Mouse (Mus musculus) heart, embryonic 11.5 days (tissue): Measurements from ENCODE around the gene Med18. TPM values are rescaled to one million over a fixed set of nuclear protein-coding genes. Genes with fewer than 3 reads are reported as not detected.
A peak's percentile ranks its signal among the peaks of the same experiment; 100 is the strongest.
"Not testable (repeated sequence)": the region's sequence is repeated elsewhere in the genome, so short reads cannot be mapped to it uniquely, and the experiment has no call there.

Experiments used
- ATAC-seq: fragments of 200-750 bp; cut with Nextera tagmentation; replicated peaks from 2 replicates; pipeline ENCODE4 v1.8.0; 2017; ENCODE audit warnings: moderate library complexity; ENCODE audit not compliant: insufficient number of reproducible peaks, low FRiP score, low TSS enrichment
- H3K27ac ChIP-seq: fragments of 300-500 bp; sonication (generic); 2 replicates; pipeline ENCODE4 v1.5.1; 2014; ENCODE audit warnings: mild to moderate bottlenecking, low read depth, low read length
- H3K27me3 ChIP-seq: fragments of 300-500 bp; sonication (generic); 2 replicates; pipeline ENCODE4 v1.6.1; 2014; ENCODE audit warnings: mild to moderate bottlenecking, low read length, mixed read lengths; ENCODE audit not compliant: control insufficient read depth, insufficient read depth
- H3K36me3 ChIP-seq: fragments of 300-500 bp; sonication (generic); 2 replicates; pipeline ENCODE4 v1.6.1; 2014; ENCODE audit warnings: mild to moderate bottlenecking, low read length, moderate library complexity, mixed read lengths; ENCODE audit not compliant: control insufficient read depth, insufficient read depth
- H3K4me1 ChIP-seq: fragments of 300-500 bp; sonication (generic); 2 replicates; pipeline ENCODE4 v1.6.1; 2014; ENCODE audit warnings: low read length; ENCODE audit not compliant: control insufficient read depth, insufficient read depth
- H3K4me2 ChIP-seq: fragments of 300-500 bp; sonication (generic); 2 replicates; pipeline ENCODE4 v1.6.1; 2014; ENCODE audit warnings: mild to moderate bottlenecking, moderate library complexity
- H3K4me3 ChIP-seq: fragments of 300-500 bp; sonication (generic); 2 replicates; pipeline ENCODE4 v1.5.1; 2014; ENCODE audit warnings: low read depth, low read length
- H3K9ac ChIP-seq: fragments of 300-500 bp; sonication (generic); 2 replicates; pipeline ENCODE4 v1.6.1; 2014; ENCODE audit warnings: mild to moderate bottlenecking, low read depth, low read length, moderate library complexity
- H3K9me3 ChIP-seq: fragments of 300-500 bp; sonication (generic); replicated peaks from 2 replicates; pipeline ENCODE4 v1.6.1; 2016; ENCODE audit warnings: low read length; ENCODE audit not compliant: control insufficient read depth
- WGBS: fragments of 180-500 bp; shearing (Covaris S2); extraction: QIAGEN DNeasy Blood & Tissue Kit; methylation state at CpG from one replicate; pipeline ENCODE4 v1.1.7; 2014; ENCODE audit not compliant: insufficient replicate concordance; 5-methylcytosine and 5-hydroxymethylcytosine counted together
- polyA plus RNA-seq: library from polyadenylated mRNA; unstranded; fragments of >200 nt; fragmentation: Nextera tagmentation; extraction: Ambion mirVana; gene quantifications from 2 replicates; pipeline ENCODE4 v1.2.1, GENCODE M21; 2014

The Med18 gene
- polyA plus RNA-seq, 1 experiment from 2014 or later: 17.4 TPM

DNA sequence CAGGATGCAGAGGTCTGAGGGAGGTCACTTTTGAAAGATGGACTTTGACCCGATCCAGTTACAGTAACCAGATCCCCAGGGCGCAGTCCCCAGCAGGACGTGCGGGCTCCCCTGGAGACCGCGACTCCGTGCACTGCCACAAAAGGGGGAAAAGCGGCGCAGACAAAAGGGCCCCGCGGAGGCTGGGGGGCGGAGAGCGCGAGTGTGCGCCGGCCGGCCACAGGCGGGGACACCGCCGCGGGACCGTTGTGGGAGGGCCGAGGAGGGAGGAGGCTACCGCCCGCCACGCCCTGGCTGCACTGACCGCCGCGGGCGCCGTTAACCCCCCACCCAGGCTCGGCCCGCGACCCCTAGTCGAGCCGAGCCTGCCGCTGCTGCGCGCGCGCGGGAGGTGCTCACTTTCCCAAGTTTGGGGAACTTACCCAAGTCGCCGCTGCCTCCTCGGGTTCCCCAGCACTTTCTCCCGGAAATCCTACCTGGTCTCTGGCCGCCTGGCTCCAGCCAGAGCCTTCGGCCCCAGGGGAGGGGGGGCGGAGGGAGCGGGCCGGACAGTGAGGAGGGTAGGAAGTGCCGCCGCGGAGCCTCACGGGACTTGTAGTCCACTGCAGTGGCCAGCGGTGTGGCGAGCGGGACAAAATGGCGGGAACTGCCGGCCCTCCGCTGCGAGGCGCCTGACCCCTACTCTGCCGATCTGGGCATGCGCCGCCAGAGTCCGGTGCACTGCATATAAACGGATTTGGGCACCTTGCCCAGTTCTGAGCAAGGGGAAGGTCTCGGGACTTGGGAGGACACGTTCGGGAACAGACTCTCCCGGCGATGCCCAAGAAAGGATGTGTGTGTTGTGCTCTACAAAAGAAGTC is 41.6 kb downstream of the Med18 start, which contains the start of gene Phactr4:
TSS of gene Phactr4 (minus strand) at position 567 of the 860 bp plus-strand sequence.
- WGBS: under 1% methylated on average over 72 of the region's 73 CpGs
- peak; percentile 98 for ATAC-seq
- Histone ChIP-seq H3K36me3 (no peaks in the 10 kb centered on the region), H3K9me3 (no peaks in the 10 kb centered on the region), H3K9ac (peak within 1 kb of the TSS; percentile 73), H3K4me3 (peak within 1 kb of the TSS; percentile 66), H3K27me3 (no peaks in the 10 kb centered on the region), H3K27ac (peak within 1 kb of the TSS; percentile 97), H3K4me2 (peak within 1 kb of the TSS; percentile 75), H3K4me1 (peaks cover 14% of the 10 kb centered on the region)

- Histone ChIP-seq H3K4me3 (peak overlapping the region; percentile 66), H3K4me1 (peaks cover 17% of the 10 kb centered on the region), H3K9me3 (no peaks in the 10 kb centered on the region), H3K4me2 (peak overlapping the region; percentile 75), H3K27ac (peak overlapping the region; percentile 97), H3K9ac (peak overlapping the region; percentile 73), H3K27me3 (no peaks in the 10 kb centered on the region), H3K36me3 (no peaks in the 10 kb centered on the region)
- no peak for ATAC-seq
- 2% methylated on average over 13 of the region's 13 CpGs for WGBS
Observed at GRCm38 (mm10) chr4:132421556-132421922, 42.2 kb downstream of the Med18 start.

- Histone ChIP-seq H3K27ac (no peak overlapping the region), H3K4me2 (peak overlapping the region; percentile 75), H3K27me3 (no peaks in the 10 kb centered on the region), H3K4me3 (peak overlapping the region; percentile 66), H3K36me3 (no peaks in the 10 kb centered on the region), H3K9me3 (no peaks in the 10 kb centered on the region), H3K9ac (peak overlapping the region; percentile 73; the same call in 1 of the 2 replicates), H3K4me1 (peaks cover 17% of the 10 kb centered on the region)
- 83% methylated on average over 5 of the region's 5 CpGs for WGBS
- ATAC-seq: no peak
Observed at GRCm38 (mm10) chr4:132420471-132420870, 43.2 kb downstream of the Med18 start.

GRCm38 (mm10) chr4:132415966-132416365 is 47.8 kb downstream of the Med18 start:
- Histone ChIP-seq H3K4me1 (peaks cover 21% of the 10 kb centered on the region), H3K36me3 (peaks cover 2% of the 10 kb centered on the region; the same call in 1 of the 2 replicates), H3K4me3 (no peak overlapping the region), H3K9ac (no peak overlapping the region), H3K27me3 (no peaks in the 10 kb centered on the region), H3K27ac (no peak overlapping the region), H3K4me2 (no peak overlapping the region), H3K9me3 (no peaks in the 10 kb centered on the region)
- no peak for ATAC-seq

GRCm38 (mm10) chr4:132413257-132413656 is 50.5 kb downstream of the Med18 start:
- H3K4me3 ChIP-seq, ATAC-seq: not testable (repeated sequence)
- WGBS: 91% methylated on average over 4 of the region's 4 CpGs

DNA sequence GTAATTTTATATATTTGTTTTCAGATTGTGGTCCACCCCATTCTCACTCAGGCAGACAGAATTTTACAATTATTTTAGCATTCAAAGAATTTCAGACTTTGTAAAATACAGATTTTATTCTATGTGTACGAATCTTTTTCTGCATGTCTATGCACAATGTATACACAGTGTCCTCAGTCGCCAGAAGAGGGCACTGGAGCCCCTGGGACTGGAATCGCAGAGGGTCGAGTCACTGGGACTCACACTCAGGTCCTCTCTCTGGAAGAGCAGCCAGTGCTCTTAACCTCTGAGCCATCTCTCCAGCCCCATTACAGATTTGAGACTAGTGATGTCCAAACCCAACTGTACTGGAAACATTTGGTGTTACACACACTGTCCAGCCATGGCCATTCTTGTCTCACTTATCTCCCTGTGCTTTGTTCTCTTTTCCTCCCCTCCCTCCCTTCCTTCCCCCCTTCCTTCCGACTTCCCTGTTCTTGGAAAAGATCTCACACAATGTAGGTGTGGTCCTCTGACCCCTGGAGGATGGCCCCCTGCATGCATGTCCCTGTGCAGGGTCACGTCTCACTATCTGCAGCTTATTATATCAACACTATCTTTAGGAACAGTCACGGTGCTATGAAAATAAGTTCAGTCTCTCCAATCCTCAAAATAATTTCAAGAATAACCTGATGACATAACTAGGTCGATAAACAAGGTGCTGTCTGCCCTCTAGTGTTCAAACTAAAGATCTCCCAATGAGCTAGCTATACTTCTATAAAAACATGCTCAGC is 52.2 kb downstream of the Med18 start:
- Histone ChIP-seq H3K4me1 (peaks cover 10% of the 10 kb centered on the region), H3K36me3 (peaks cover 2% of the 10 kb centered on the region; the same call in 1 of the 2 replicates), H3K4me2 (no peak overlapping the region), H3K9me3 (no peaks in the 10 kb centered on the region), H3K27me3 (no peaks in the 10 kb centered on the region), H3K9ac (no peak overlapping the region), H3K4me3 (no peak overlapping the region), H3K27ac (no peak overlapping the region)
- WGBS: 47% methylated on average over 8 of the region's 8 CpGs
- ATAC-seq: 0 out of 2 replicates have a peak, but pooled peaks have one; percentile 57

More at GRCm38 (mm10) chr4:132413257-132413656, 50.5 kb downstream of the Med18 start:
- not testable (repeated sequence) for H3K36me3 ChIP-seq, H3K9me3 ChIP-seq, H3K27ac ChIP-seq, H3K27me3 ChIP-seq, H3K4me2 ChIP-seq, H3K9ac ChIP-seq
- H3K4me1 ChIP-seq: peaks cover 12% of the 10 kb centered on the region

DNA sequence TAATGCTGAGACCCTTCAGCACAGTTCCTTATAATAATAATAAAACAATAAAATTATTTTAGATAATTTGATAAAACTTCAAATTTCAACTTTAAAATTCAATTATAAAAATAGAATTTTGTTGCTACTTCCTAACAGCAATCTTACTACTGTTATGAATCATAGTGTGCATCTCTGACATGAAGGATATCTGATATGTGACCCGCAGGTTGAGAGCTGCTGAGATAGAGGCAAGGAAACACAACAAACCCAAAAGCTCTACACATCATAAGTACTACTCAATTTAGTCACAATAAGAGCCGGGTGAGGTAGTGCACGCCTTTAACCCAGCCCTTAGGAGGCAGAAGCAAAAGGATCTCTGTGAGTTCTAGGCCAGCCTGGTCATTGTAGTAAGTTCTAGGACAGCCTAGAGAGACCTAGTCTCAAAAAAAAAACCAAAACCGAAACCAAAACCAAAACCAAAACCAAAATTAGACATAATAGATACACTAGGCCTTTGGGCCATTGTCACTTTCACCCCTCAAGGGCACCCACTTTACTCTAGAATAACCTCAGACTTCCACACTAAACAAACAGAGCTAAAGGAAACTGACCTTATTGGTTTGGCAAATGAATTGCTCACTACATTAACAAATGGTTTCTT is 54.0 kb downstream of the Med18 start:
- WGBS: 85% methylated on average over 4 of the region's 4 CpGs
- no peak overlapping the region for H3K4me2 ChIP-seq
- no peak overlapping the region for H3K9ac ChIP-seq
- no peaks in the 10 kb centered on the region for H3K9me3 ChIP-seq
- no peak overlapping the region for H3K4me3 ChIP-seq
- no peak for ATAC-seq
- H3K27ac ChIP-seq: no peak overlapping the region
- peaks cover 13% of the 10 kb centered on the region for H3K4me1 ChIP-seq
- H3K36me3 ChIP-seq: peaks cover 2% of the 10 kb centered on the region; the same call in 1 of the 2 replicates
- no peaks in the 10 kb centered on the region for H3K27me3 ChIP-seq
